Comparison of ENCODE assay signal across 26 mouse cellular contexts in the genomic region with DNA sequence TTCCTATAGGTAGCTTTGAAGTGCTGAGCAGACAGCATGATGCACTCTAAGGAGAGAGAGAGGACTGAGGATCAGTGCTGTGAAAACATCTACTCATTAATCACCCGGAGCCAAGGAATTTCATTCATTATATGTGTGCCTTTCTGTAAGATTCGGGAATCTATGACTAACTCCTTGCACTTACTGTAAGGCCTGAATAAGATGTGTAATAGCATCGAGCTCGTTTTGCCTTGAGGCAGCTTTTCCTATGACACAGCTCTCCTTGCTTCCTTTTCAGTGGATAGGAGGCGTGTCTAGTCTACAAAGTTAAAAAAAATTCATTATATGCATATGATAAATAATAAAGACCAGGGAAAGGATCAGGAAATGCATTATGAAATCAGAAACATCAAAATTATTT.
"Had no signal": no experiment of that assay in that cellular context is flagged by ENCODE, and none has a peak within 500 bp of the region (broad histone marks: within the 10 kb centered on the region; RNA-seq: fewer than 3 reads in every experiment).

No protein-coding gene starts in this region.

- H3K4me3 ChIP-seq: gastrocnemius, adult 2 months; heart, embryonic 10.5 days; heart, embryonic 12.5 days; hindbrain, embryonic 10.5 days; hindbrain, embryonic 12.5 days; intestine, embryonic 15.5 days; layer of hippocampus, adult 2 months; left cerebral cortex, adult 2 months; limb, embryonic 10.5 days; limb, embryonic 12.5 days had no signal

- H3K27ac ChIP-seq: gastrocnemius, adult 2 months; heart, embryonic 10.5 days; hindbrain, embryonic 10.5 days; hindbrain, embryonic 12.5 days; hindbrain, embryonic 14.5 days; intestine, embryonic 15.5 days; layer of hippocampus, adult 2 months; left cerebral cortex, adult 2 months; limb, embryonic 10.5 days; limb, embryonic 12.5 days had no signal

- H3K27me3 ChIP-seq: heart, embryonic 12.5 days; hindbrain, embryonic 12.5 days; intestine, embryonic 15.5 days; limb, embryonic 12.5 days had no signal

- H3K36me3 ChIP-seq: heart, embryonic 10.5 days; heart, embryonic 12.5 days; hindbrain, embryonic 10.5 days; hindbrain, embryonic 12.5 days; intestine, embryonic 15.5 days; limb, embryonic 10.5 days; limb, embryonic 12.5 days had no signal

- H3K9me3 ChIP-seq: heart, embryonic 10.5 days; heart, embryonic 12.5 days; hindbrain, embryonic 10.5 days; hindbrain, embryonic 12.5 days; intestine, embryonic 15.5 days; limb, embryonic 10.5 days; limb, embryonic 12.5 days had no signal

- H3K4me2 ChIP-seq: heart, embryonic 12.5 days; hindbrain, embryonic 12.5 days; hindbrain, embryonic 14.5 days; intestine, embryonic 15.5 days; limb, embryonic 12.5 days; liver, embryonic 11.5 days had no signal

- H3K4me1 ChIP-seq: heart, embryonic 10.5 days; heart, embryonic 12.5 days; hindbrain, embryonic 10.5 days; hindbrain, embryonic 12.5 days; intestine, embryonic 15.5 days; limb, embryonic 10.5 days; limb, embryonic 12.5 days had no signal

- DNase-seq: gastrocnemius, adult 2 months; gastrocnemius, postnatal 10 days; gastrocnemius, postnatal 25 days; heart, adult 18-20 months; heart, postnatal 10 days; heart, postnatal 4 days; kidney, adult 18-20 months; kidney, adult 8-10 months; kidney, postnatal 10 days; kidney, postnatal 25 days; kidney, postnatal 4 days; liver had no signal

- H3K9ac ChIP-seq: heart, embryonic 12.5 days; hindbrain, embryonic 12.5 days; hindbrain, embryonic 14.5 days; intestine, embryonic 15.5 days; limb, embryonic 12.5 days had no signal

- ATAC-seq: hindbrain, embryonic 16.5 days; inflammation-experienced regulatory T-cells, adult 6 months; intestine, embryonic 15.5 days; intestine, postnatal 0 days had no signal
